Comparison of ENCODE assay signal across 8 mouse cellular contexts in genomic region chr10:80342305-80342748, GRCm38 (mm10). TPM values are rescaled to one million over a fixed set of nuclear protein-coding genes. Genes with fewer than 3 reads are reported as not detected.
DNase-seq lines count a peak whose midpoint lies in the region; ATAC-seq and TF ChIP-seq lines count a peak whose summit lies in the region.

No protein-coding gene starts in this region.

- 0 out of 2 replicates have a peak, but pooled peaks have one; percentile 3 for ATAC-seq in heart, embryonic 16.5 days (replicated peaks; ENCODE audit: extremely low read depth, insufficient read depth, low FRiP score)
- no peak for ATAC-seq in liver, embryonic 15.5 days (ENCODE audit: insufficient read depth)

- no peaks in the 10 kb centered on the region for H3K9me3 ChIP-seq in E14TG2a.4 (ENCODE audit: low read length)
- H3K9me3 ChIP-seq in heart, embryonic 16.5 days (replicated peaks; ENCODE audit: control insufficient read depth, low read length): no peaks in the 10 kb centered on the region
- H3K9me3 ChIP-seq in liver, embryonic 15.5 days (replicated peaks): no peaks in the 10 kb centered on the region

- H3K36me3 ChIP-seq in E14TG2a.4 (ENCODE audit: insufficient read depth, low read length): no peaks in the 10 kb centered on the region
- H3K36me3 ChIP-seq in heart, embryonic 16.5 days (ENCODE audit: control insufficient read depth, insufficient read depth): no peaks in the 10 kb centered on the region
- no peaks in the 10 kb centered on the region for H3K36me3 ChIP-seq in liver, embryonic 15.5 days (replicated peaks)

- H3K27ac ChIP-seq in gastrocnemius, adult 2 months: peak overlapping the region; percentile 86; the same call in 1 of the 2 replicates
- H3K27ac ChIP-seq in heart, embryonic 16.5 days (ENCODE audit: low read length): no peak overlapping the region
- H3K27ac ChIP-seq in liver, embryonic 15.5 days (replicated peaks): no peak overlapping the region

- peaks cover 84% of the 10 kb centered on the region for H3K4me1 ChIP-seq in E14TG2a.4 (replicated peaks; ENCODE audit: low read depth, low read length)
- peaks cover 29% of the 10 kb centered on the region for H3K4me1 ChIP-seq in heart, embryonic 16.5 days (ENCODE audit: control insufficient read depth, insufficient read depth, low read length)
- H3K4me1 ChIP-seq in liver, embryonic 15.5 days (replicated peaks): peaks cover 69% of the 10 kb centered on the region

- DNase-seq in gastrocnemius, adult 2 months: no peak
- no peak for DNase-seq in gastrocnemius, adult 8-10 months (ENCODE audit: low spot score in 2 of 2)
- no peak for DNase-seq in right cerebral cortex, postnatal 4 days
- no peak for DNase-seq in urinary bladder, postnatal 10 days (ENCODE audit: low spot score)
- no peak for DNase-seq in thymus, postnatal 36 days

- H3K27me3 ChIP-seq in E14TG2a.4 (ENCODE audit: insufficient read depth, low read length): peaks cover 46% of the 10 kb centered on the region
- peaks cover 57% of the 10 kb centered on the region for H3K27me3 ChIP-seq in heart, embryonic 16.5 days (ENCODE audit: control insufficient read depth, insufficient read depth, low read length)
- peaks cover 60% of the 10 kb centered on the region for H3K27me3 ChIP-seq in liver, embryonic 15.5 days

- peak overlapping the region; percentile 70 for H3K4me3 ChIP-seq in gastrocnemius, adult 2 months
- peak overlapping the region; percentile 76 for H3K4me3 ChIP-seq in E14TG2a.4 (replicated peaks; ENCODE audit: low read length)
- peak overlapping the region; percentile 30 for H3K4me3 ChIP-seq in heart, embryonic 16.5 days (ENCODE audit: low read length)
- peak overlapping the region; percentile 54 for H3K4me3 ChIP-seq in liver, embryonic 15.5 days (replicated peaks)

- 4% methylated on average over 26 of the region's 26 CpGs for WGBS in heart, embryonic 16.5 days
- WGBS in liver, embryonic 15.5 days (ENCODE audit: insufficient replicate concordance): 5% methylated on average over 26 of the region's 26 CpGs

- H3K4me2 ChIP-seq in heart, embryonic 16.5 days (ENCODE audit: low read depth, low read length): peak overlapping the region; percentile 61
- peak overlapping the region; percentile 83 for H3K4me2 ChIP-seq in liver, embryonic 15.5 days

- intact Hi-C loops in gastrocnemius, adult 2 months (cut with DNase I): loop anchor here (5.0 kb wide), 1 partner anchor 35 kb away; no protein-coding TSS in a partner anchor

- no peak for TF ChIP-seq CTCF in gastrocnemius, adult 2 months (IDR thresholded peaks at IDR 0.05)
- TF ChIP-seq CTCF in E14TG2a.4 (conservative IDR thresholded peaks at IDR 0.05; ENCODE audit: low read length): no peak

- H3K9ac ChIP-seq in heart, embryonic 16.5 days (ENCODE audit: low read length): no peak overlapping the region
- H3K9ac ChIP-seq in liver, embryonic 15.5 days: no peak overlapping the region

RNA-seq across cellular contexts. Expression of gene Adamtsl5, which starts 5.9 kb away (rescaled TPM):
- total RNA-seq in gastrocnemius, adult 2 months (2021): 10 to 100 TPM; 26.2 to 43.3 TPM
- total RNA-seq in gastrocnemius, adult 8-10 months (2022): 10 to 100 TPM; 22.6 to 30.4 (median 26.9) TPM
- polyA plus RNA-seq in heart, embryonic 16.5 days (2015; fragmentation: Nextera tagmentation; extraction: Ambion mirVana): 15.5 and 16.0 TPM in 2 replicates
- 2.2 and 2.3 TPM in 2 replicates for polyA plus RNA-seq in liver, embryonic 15.5 days (2015; fragmentation: Nextera tagmentation; extraction: Ambion mirVana)

RNA-seq across cellular contexts. Expression of gene Reep6, which starts 12.6 kb away (rescaled TPM):
- 1 to 10 TPM; 1.5 to 2.5 TPM for total RNA-seq in gastrocnemius, adult 2 months (2021)
- 1 to 10 TPM; 2.6 to 4.0 (median 3.2) TPM for total RNA-seq in gastrocnemius, adult 8-10 months (2022)
- 1.8 and 2.6 TPM in 2 replicates for polyA plus RNA-seq in heart, embryonic 16.5 days (2015; fragmentation: Nextera tagmentation; extraction: Ambion mirVana)
- 75.6 and 92.4 TPM in 2 replicates for polyA plus RNA-seq in liver, embryonic 15.5 days (2015; fragmentation: Nextera tagmentation; extraction: Ambion mirVana)

RNA-seq across cellular contexts. Expression of gene Pcsk4, which starts 13.0 kb away (rescaled TPM):
- 1 to 10 TPM in 1 of 2 experiments, under 1 TPM in 1; 0.84 to 1.0 TPM for total RNA-seq in gastrocnemius, adult 2 months (2021)
- total RNA-seq in gastrocnemius, adult 8-10 months (2022): 1 to 10 TPM in 1 of 4 experiments, under 1 TPM in 3; 0.67 to 1.1 (median 0.91) TPM
- 1.6 and 1.9 TPM in 2 replicates for polyA plus RNA-seq in heart, embryonic 16.5 days (2015; fragmentation: Nextera tagmentation; extraction: Ambion mirVana)
- polyA plus RNA-seq in liver, embryonic 15.5 days (2015; fragmentation: Nextera tagmentation; extraction: Ambion mirVana): 3.9 and 4.1 TPM in 2 replicates

RNA-seq across cellular contexts. Expression of gene Plk5, which starts 13.9 kb away (rescaled TPM):
- total RNA-seq in gastrocnemius, adult 2 months (2021): under 1 TPM; 0.10 to 0.45 TPM
- under 1 TPM in 2 of 4 experiments, not detected in 2; 0.27 to 0.36 TPM for total RNA-seq in gastrocnemius, adult 8-10 months (2022)
- polyA plus RNA-seq in heart, embryonic 16.5 days (2015; fragmentation: Nextera tagmentation; extraction: Ambion mirVana): 0.07 and 0.14 TPM in 2 replicates
- 0.03 and 0.06 TPM in 2 replicates for polyA plus RNA-seq in liver, embryonic 15.5 days (2015; fragmentation: Nextera tagmentation; extraction: Ambion mirVana)

RNA-seq across cellular contexts. Expression of gene 2310011J03Rik, which starts 22.0 kb away (rescaled TPM):
- total RNA-seq in gastrocnemius, adult 2 months (2021): 1 to 10 TPM; 5.7 to 8.1 TPM
- total RNA-seq in gastrocnemius, adult 8-10 months (2022): 1 to 10 TPM; 5.4 to 8.9 (median 6.6) TPM
- polyA plus RNA-seq in heart, embryonic 16.5 days (2015; fragmentation: Nextera tagmentation; extraction: Ambion mirVana): 33.5 and 35.8 TPM in 2 replicates
- polyA plus RNA-seq in liver, embryonic 15.5 days (2015; fragmentation: Nextera tagmentation; extraction: Ambion mirVana): 32.4 and 35.0 TPM in 2 replicates
